Mouse (Mus musculus): ENCODE measurements around the gene Gm7694. TPM values are rescaled to one million over a fixed set of nuclear protein-coding genes. Genes with fewer than 3 reads are reported as not detected.

The Gm7694 gene
- polyA plus RNA-seq (2015; fragmentation: Illumina TruSeq; extraction: RNeasy Lipid Tissue Mini Kit (QIAGEN cat#74804); ENCODE audit: insufficient read depth, low read depth, low replicate concordance), result 1.4 TPM

GRCm38 (mm10) chr1:170306232-170306631, at the start of gene Gm7694:
TSS of gene Gm7694 (minus strand) at chr1:170306332.

DNA sequence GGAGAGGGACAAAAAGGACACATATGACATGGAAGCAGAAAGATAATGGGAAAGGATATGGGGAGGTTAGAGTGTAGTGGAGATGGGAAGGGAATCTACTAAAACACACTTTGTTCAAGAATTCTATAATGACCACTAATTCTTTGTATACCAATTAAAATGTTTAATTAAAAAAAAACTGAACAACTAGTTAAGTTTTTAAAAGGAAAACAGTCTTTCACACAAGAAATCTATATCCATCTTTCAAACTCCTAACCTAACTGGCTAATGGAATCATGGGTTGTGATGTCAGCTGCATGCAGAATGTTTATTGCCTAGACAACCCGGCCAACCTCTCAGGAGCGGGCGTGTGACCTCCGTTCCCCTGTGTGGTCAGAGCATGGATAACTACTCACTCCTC, 2.4 kb upstream of the Gm7694 start, which contains the start of gene Spata46:
Spata46 (plus strand) TSS at position 301 of the 400 bp plus-strand sequence.

DNA sequence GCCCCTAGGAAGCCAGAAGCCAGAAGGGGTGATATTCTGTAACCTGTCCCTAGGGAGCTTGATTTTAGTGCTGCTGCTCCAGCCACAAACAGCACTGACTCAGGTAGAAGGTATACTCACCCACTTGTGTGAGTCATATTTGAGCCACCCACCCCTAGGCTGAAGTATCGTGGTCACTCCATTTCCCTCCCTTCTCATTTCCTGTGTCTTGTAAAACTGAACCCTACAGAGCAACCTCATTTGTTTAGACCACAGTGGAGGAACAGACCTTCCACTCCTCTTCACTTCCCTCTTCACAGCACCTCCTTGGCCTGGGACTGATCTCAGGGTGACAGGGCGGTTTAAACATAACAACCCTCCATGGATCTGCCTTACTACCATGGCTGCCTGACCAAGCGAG, 29.1 kb downstream of the Gm7694 start, which contains the start of gene Sh2d1b1:
Sh2d1b1 (plus strand) TSS at position 305 of the 400 bp plus-strand sequence.

Other genes with a start within 250 kb of the Gm7694 start
- 12.8 TPM for gene Ddr2, start 195.6 kb downstream of the Gm7694 start, polyA plus RNA-seq (2015; fragmentation: Illumina TruSeq; extraction: RNeasy Lipid Tissue Mini Kit (QIAGEN cat#74804); ENCODE audit: insufficient read depth, low read depth, low replicate concordance)
- 24.4 TPM for gene Uap1, start 131.4 kb downstream of the Gm7694 start, polyA plus RNA-seq (2015; fragmentation: Illumina TruSeq; extraction: RNeasy Lipid Tissue Mini Kit (QIAGEN cat#74804); ENCODE audit: insufficient read depth, low read depth, low replicate concordance)
- gene Uhmk1, start 90.9 kb downstream of the Gm7694 start, polyA plus RNA-seq (2015; fragmentation: Illumina TruSeq; extraction: RNeasy Lipid Tissue Mini Kit (QIAGEN cat#74804); ENCODE audit: insufficient read depth, low read depth, low replicate concordance), result 5.7 TPM
- not detected for gene Sh2d1b2, start 73.6 kb downstream of the Gm7694 start, polyA plus RNA-seq (2015; fragmentation: Illumina TruSeq; extraction: RNeasy Lipid Tissue Mini Kit (QIAGEN cat#74804); ENCODE audit: insufficient read depth, low read depth, low replicate concordance)
- gene Sh2d1b1, start 29.0 kb downstream of the Gm7694 start, polyA plus RNA-seq (2015; fragmentation: Illumina TruSeq; extraction: RNeasy Lipid Tissue Mini Kit (QIAGEN cat#74804); ENCODE audit: insufficient read depth, low read depth, low replicate concordance), result not detected
- gene Spata46, start 2.5 kb upstream of the Gm7694 start, polyA plus RNA-seq (2015; fragmentation: Illumina TruSeq; extraction: RNeasy Lipid Tissue Mini Kit (QIAGEN cat#74804); ENCODE audit: insufficient read depth, low read depth, low replicate concordance), result not detected

All from pancreas, adult 10 weeks (tissue).